Mouse (Mus musculus) heart, embryonic 13.5 days (tissue): ENCODE data around the gene Pxk. TPM values are rescaled to one million over a fixed set of nuclear protein-coding genes. Genes with fewer than 3 reads are reported as not detected.

Source experiments
- ATAC-seq: fragments of 200-750 bp; cut with Nextera tagmentation; 2 replicates; pipeline ENCODE4 v1.8.0; 2017; ENCODE audit warnings: moderate TSS enrichment; ENCODE audit not compliant: insufficient number of reproducible peaks, low FRiP score, low TSS enrichment; ENCODE audit errors: extremely low read depth
- H3K27ac ChIP-seq: fragments of 300-500 bp; sonication (generic); replicated peaks from 2 replicates; pipeline ENCODE4 v1.5.1; 2015; ENCODE audit warnings: moderate library complexity, mild to moderate bottlenecking, inconsistent platforms
- H3K27me3 ChIP-seq: fragments of 300-500 bp; sonication (generic); replicated peaks from 2 replicates; pipeline ENCODE4 v1.6.1; 2015; ENCODE audit warnings: mild to moderate bottlenecking, inconsistent platforms
- H3K36me3 ChIP-seq: fragments of 300-500 bp; sonication (generic); 2 replicates; pipeline ENCODE4 v1.6.1; 2015; ENCODE audit warnings: mild to moderate bottlenecking, inconsistent platforms
- H3K4me1 ChIP-seq: fragments of 300-500 bp; sonication (generic); 2 replicates; pipeline ENCODE4 v1.6.1; 2015; ENCODE audit warnings: inconsistent platforms
- H3K4me2 ChIP-seq: fragments of 300-500 bp; sonication (generic); 2 replicates; pipeline ENCODE4 v1.6.1; 2015; ENCODE audit warnings: inconsistent platforms, mild to moderate bottlenecking, moderate library complexity
- H3K4me3 ChIP-seq: fragments of 300-500 bp; sonication (generic); 2 replicates; pipeline ENCODE4 v1.5.1; 2015; ENCODE audit warnings: moderate library complexity, mild to moderate bottlenecking, inconsistent platforms
- H3K9ac ChIP-seq: fragments of 300-500 bp; sonication (generic); 2 replicates; pipeline ENCODE4 v1.6.1; 2015; ENCODE audit warnings: inconsistent platforms, mild to moderate bottlenecking, moderate library complexity
- H3K9me3 ChIP-seq: fragments of 300-500 bp; sonication (generic); 2 replicates; pipeline ENCODE4 v1.6.1; 2016; ENCODE audit warnings: inconsistent platforms
- WGBS: fragments of 180-500 bp; shearing (Covaris S2); methylation state at CpG from one replicate; pipeline ENCODE4 v1.1.7; 2015; ENCODE audit warnings: mixed read lengths; 5-methylcytosine and 5-hydroxymethylcytosine counted together
- polyA plus RNA-seq: library from polyadenylated mRNA; unstranded; fragments of >200 nt; fragmentation: Nextera tagmentation; extraction: Ambion mirVana; gene quantifications from 2 replicates; pipeline ENCODE4 v1.2.1, GENCODE M21; 2015

The Pxk gene
- polyA plus RNA-seq, 1 experiment from 2014 or later = 24.6 TPM

DNA sequence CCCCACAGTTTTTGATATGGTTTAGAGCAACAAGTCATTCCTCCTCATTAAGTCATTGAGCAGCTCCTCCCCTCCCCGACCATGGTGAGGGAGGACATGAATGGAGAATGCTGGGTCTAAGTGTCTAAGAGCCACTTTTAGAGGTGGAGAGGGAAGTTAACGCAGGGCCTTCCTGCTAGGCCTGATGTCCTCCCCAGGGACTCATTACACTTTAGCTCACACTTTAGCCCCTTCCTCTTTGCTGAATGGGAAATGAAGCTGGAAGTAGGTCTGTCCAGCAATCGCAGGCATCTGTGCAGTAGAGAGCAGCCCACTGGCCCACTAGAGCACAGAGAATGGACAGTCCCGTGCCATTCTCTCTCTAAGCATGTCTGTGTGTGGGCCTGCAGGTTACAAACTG lies 10.0 kb downstream of the Pxk start:
- Histone ChIP-seq H3K4me2 (no peak overlapping the region), H3K9ac (no peak overlapping the region), H3K4me1 (peaks cover 18% of the 10 kb centered on the region; the same call in 1 of the 2 replicates), H3K4me3 (no peak overlapping the region), H3K27me3 (no peaks in the 10 kb centered on the region), H3K36me3 (peaks cover 7% of the 10 kb centered on the region), H3K27ac (no peak overlapping the region), H3K9me3 (no peaks in the 10 kb centered on the region)
- ATAC-seq = no peak
- 78% methylated on average over 4 of the region's 4 CpGs for WGBS

DNA sequence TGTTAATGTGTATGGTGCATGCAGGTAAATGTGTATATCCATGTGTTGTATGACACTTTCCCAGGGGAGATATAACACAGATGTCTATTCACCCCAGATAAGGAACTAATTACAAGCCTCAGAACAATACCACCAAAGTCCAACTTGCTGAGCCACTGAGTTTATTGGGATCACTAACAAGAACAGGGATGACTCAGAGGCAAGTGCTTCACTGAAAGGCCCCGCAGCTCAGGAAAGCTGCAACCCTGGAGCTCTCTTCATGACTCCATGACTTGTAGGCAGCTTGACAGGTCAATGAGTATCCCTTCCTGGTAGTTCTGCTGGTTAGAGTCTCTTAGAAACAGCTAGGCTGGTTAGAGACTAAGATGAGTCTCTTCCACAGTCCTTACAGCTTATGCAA lies 11.0 kb downstream of the Pxk start:
- Histone ChIP-seq H3K9me3 (no peaks in the 10 kb centered on the region), H3K27me3 (no peaks in the 10 kb centered on the region), H3K4me2 (no peak overlapping the region), H3K4me1 (peaks cover 13% of the 10 kb centered on the region; the same call in 1 of the 2 replicates), H3K27ac (no peak overlapping the region), H3K4me3 (no peak overlapping the region), H3K36me3 (peaks cover 7% of the 10 kb centered on the region), H3K9ac (no peak overlapping the region)
- ATAC-seq = no peak
- 78% methylated on average over 1 of the region's 1 CpGs for WGBS

DNA sequence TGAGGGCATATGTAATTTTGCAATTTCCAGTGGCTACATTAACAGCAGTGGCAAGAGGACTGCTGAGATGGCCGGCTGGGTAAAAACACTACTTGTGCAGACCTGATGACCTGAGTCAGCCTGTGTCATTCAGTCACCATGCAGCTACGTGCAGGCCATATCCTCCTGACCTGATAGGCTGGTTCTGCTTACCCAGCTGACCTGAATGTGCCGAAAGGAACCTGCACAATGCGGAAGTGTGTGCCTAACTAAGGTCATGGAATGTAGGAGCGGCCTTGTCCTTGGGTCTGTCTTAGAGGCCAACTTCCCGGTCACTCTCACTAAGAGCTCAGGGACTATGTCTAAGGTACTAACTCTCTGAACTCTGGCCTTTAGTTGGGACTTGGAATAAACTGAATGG lies 13.5 kb downstream of the Pxk start:
- Histone ChIP-seq H3K36me3 (peaks cover 7% of the 10 kb centered on the region), H3K9me3 (no peaks in the 10 kb centered on the region), H3K27ac (peak overlapping the region; percentile 28; the same call in 1 of the 2 replicates), H3K9ac (no peak overlapping the region), H3K27me3 (no peaks in the 10 kb centered on the region), H3K4me2 (no peak overlapping the region), H3K4me1 (peaks cover 16% of the 10 kb centered on the region; the same call in 1 of the 2 replicates), H3K4me3 (no peak overlapping the region)
- ATAC-seq = peak; percentile 44; the same call in 1 of the 2 replicates
- WGBS = 46% methylated on average over 6 of the region's 6 CpGs

GRCm38 (mm10) chr14:8112036-8112435 lies 14.0 kb downstream of the Pxk start:
- H3K36me3 ChIP-seq = peaks cover 3% of the 10 kb centered on the region
- H3K9ac ChIP-seq = no peak overlapping the region
- H3K4me3 ChIP-seq = no peak overlapping the region
- no peak for ATAC-seq
- H3K4me2 ChIP-seq = no peak overlapping the region
- H3K27ac ChIP-seq = 0 out of 2 replicates have a peak overlapping the region, but pooled peaks have one; percentile 28
- H3K9me3 ChIP-seq = no peaks in the 10 kb centered on the region
- WGBS = 59% methylated on average over 8 of the region's 8 CpGs
- H3K27me3 ChIP-seq = no peaks in the 10 kb centered on the region
- H3K4me1 ChIP-seq = peaks cover 16% of the 10 kb centered on the region; the same call in 1 of the 2 replicates

GRCm38 (mm10) chr14:8113616-8114015 lies 15.6 kb downstream of the Pxk start:
- no peak for ATAC-seq
- H3K9ac ChIP-seq = no peak overlapping the region
- no peak overlapping the region for H3K4me2 ChIP-seq
- no peaks in the 10 kb centered on the region for H3K27me3 ChIP-seq
- H3K9me3 ChIP-seq = no peaks in the 10 kb centered on the region
- H3K4me3 ChIP-seq = no peak overlapping the region
- no peak overlapping the region for H3K27ac ChIP-seq
- peaks cover 13% of the 10 kb centered on the region; the same call in 1 of the 2 replicates for H3K4me1 ChIP-seq
- 88% methylated on average over 2 of the region's 2 CpGs for WGBS
- no peaks in the 10 kb centered on the region for H3K36me3 ChIP-seq

- Histone ChIP-seq H3K9me3 (no peaks in the 10 kb centered on the region), H3K27me3 (no peaks in the 10 kb centered on the region), H3K4me3 (no peak overlapping the region), H3K4me1 (peaks cover 13% of the 10 kb centered on the region; the same call in 1 of the 2 replicates), H3K27ac (no peak overlapping the region), H3K9ac (no peak overlapping the region), H3K36me3 (no peaks in the 10 kb centered on the region), H3K4me2 (no peak overlapping the region)
- ATAC-seq = no peak
- 64% methylated on average over 3 of the region's 3 CpGs for WGBS
Measured at GRCm38 (mm10) chr14:8114306-8114705, 16.3 kb downstream of the Pxk start.

DNA sequence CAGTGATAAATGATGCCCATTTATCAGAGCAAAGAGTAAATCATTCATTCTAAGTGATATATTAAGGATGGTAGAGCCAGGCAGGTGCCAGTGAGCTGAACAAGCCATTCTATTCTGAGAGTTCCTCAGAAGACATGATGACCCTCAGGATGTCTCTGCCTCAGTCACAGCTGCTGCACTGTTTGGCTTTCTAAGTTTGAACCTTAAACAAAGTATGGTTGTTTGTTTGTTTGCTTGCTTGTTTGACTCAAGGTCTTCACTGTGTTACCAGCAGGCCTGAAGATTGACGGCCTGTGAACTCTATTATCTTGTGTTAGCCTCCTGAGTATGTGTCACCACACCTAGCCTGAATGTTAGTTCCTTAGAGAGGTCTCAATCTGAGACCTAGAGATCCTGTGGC lies 16.7 kb downstream of the Pxk start:
- no peak for ATAC-seq
- H3K4me2 ChIP-seq = no peak overlapping the region
- no peaks in the 10 kb centered on the region for H3K27me3 ChIP-seq
- no peak overlapping the region for H3K27ac ChIP-seq
- no peaks in the 10 kb centered on the region for H3K9me3 ChIP-seq
- H3K4me1 ChIP-seq = peaks cover 13% of the 10 kb centered on the region; the same call in 1 of the 2 replicates
- 71% methylated on average over 1 of the region's 1 CpGs for WGBS
- H3K36me3 ChIP-seq = no peaks in the 10 kb centered on the region
- no peak overlapping the region for H3K4me3 ChIP-seq
- no peak overlapping the region for H3K9ac ChIP-seq

DNA sequence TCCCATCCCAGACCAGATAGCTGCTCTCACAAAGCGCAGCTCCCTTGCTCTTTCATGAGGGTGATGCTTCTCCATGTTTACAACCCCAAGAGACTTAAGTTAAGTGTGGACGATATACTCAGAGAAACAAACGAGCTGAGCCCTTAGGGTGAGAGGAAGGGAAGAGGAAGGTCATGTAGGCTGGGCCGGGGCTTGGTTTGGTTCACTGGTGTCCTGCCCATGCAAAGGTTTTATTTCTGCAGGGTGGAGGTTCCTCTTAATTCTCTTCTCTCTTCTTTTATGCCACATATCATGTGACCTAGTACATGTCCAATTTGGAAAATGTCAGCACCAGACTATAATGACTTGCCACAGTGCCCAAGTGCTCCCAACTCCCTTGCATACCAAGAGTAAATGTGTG lies 17.8 kb downstream of the Pxk start:
- no peak for ATAC-seq

GRCm38 (mm10) chr14:8117371-8117770 lies 19.4 kb downstream of the Pxk start:
- Histone ChIP-seq H3K4me2 (no peak overlapping the region), H3K4me1 (0 out of 2 replicates have a peak, but pooled peaks cover 3% of the 10 kb centered on the region), H3K27ac (no peak overlapping the region), H3K9me3 (no peaks in the 10 kb centered on the region), H3K27me3 (no peaks in the 10 kb centered on the region), H3K4me3 (no peak overlapping the region), H3K36me3 (peaks cover 15% of the 10 kb centered on the region), H3K9ac (no peak overlapping the region)
- ATAC-seq = no peak
- 74% methylated on average over 2 of the region's 2 CpGs for WGBS

More for the DNA sequence above, 17.8 kb downstream of the Pxk start:
- no peaks in the 10 kb centered on the region for H3K27me3 ChIP-seq
- H3K4me2 ChIP-seq = no peak overlapping the region
- H3K4me1 ChIP-seq = peaks cover 13% of the 10 kb centered on the region; the same call in 1 of the 2 replicates
- H3K9me3 ChIP-seq = no peaks in the 10 kb centered on the region
- no peak overlapping the region for H3K4me3 ChIP-seq
- no peak overlapping the region for H3K9ac ChIP-seq
- no peak overlapping the region for H3K27ac ChIP-seq
- 68% methylated on average over 4 of the region's 4 CpGs for WGBS
- peaks cover 3% of the 10 kb centered on the region for H3K36me3 ChIP-seq

- Histone ChIP-seq H3K9me3 (no peaks in the 10 kb centered on the region), H3K9ac (no peak overlapping the region), H3K4me2 (no peak overlapping the region), H3K4me1 (0 out of 2 replicates have a peak, but pooled peaks cover 5% of the 10 kb centered on the region), H3K27me3 (no peaks in the 10 kb centered on the region), H3K36me3 (peaks cover 30% of the 10 kb centered on the region), H3K4me3 (no peak overlapping the region), H3K27ac (no peak overlapping the region)
- WGBS = 82% methylated on average over 5 of the region's 5 CpGs
- ATAC-seq = no peak
Measured at GRCm38 (mm10) chr14:8119454-8119853, 21.4 kb downstream of the Pxk start.

GRCm38 (mm10) chr14:8119904-8120303 lies 21.9 kb downstream of the Pxk start:
- 74% methylated on average over 3 of the region's 3 CpGs for WGBS
- Histone ChIP-seq H3K27ac (no peak overlapping the region), H3K4me1 (0 out of 2 replicates have a peak, but pooled peaks cover 4% of the 10 kb centered on the region), H3K36me3 (peaks cover 30% of the 10 kb centered on the region), H3K27me3 (no peaks in the 10 kb centered on the region), H3K4me2 (no peak overlapping the region), H3K9me3 (no peaks in the 10 kb centered on the region), H3K4me3 (no peak overlapping the region), H3K9ac (no peak overlapping the region)
- no peak for ATAC-seq

DNA sequence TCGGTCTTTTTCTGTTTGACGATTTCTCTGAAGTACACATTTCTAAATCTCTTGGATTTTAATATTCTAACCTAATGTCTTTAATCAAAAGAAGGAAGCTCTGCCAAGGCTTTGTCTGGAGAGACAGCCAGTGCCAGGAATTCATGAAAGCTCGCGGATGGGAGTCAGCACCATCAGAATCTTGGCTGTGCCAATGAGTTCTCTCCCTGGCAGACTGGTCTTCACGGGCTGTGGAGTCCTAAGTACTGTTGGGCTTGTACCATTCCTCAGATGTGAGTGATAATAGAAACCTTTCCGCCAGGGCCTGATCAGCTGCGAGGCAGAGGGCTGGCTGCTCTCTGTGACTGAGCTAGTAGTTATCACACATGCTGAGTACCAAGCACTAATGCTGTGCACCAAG lies 25.1 kb downstream of the Pxk start:
- ATAC-seq = no peak
- Histone ChIP-seq H3K9ac (no peak overlapping the region), H3K4me2 (no peak overlapping the region), H3K27me3 (no peaks in the 10 kb centered on the region), H3K4me1 (peaks cover 7% of the 10 kb centered on the region), H3K36me3 (peaks cover 51% of the 10 kb centered on the region), H3K4me3 (no peak overlapping the region), H3K9me3 (no peaks in the 10 kb centered on the region), H3K27ac (no peak overlapping the region)
- WGBS = 86% methylated on average over 7 of the region's 7 CpGs
